Mouse (Mus musculus) cerebellum, postnatal 4 days (tissue): Measurements from ENCODE around the gene Atp5g2.
"Not testable (repeated sequence)": the region's sequence is repeated elsewhere in the genome, so short reads cannot be mapped to it uniquely, and the experiment has no call there.

Experiments
- DNase-seq, 2 experiments: peaks; one replicate each; pipeline ENCODE4 v3.0.0; 2022; ENCODE audit warnings: low spot score in 2 of 2, mixed read lengths in 1 of 2

The Atp5g2 gene

GRCm38 (mm10) chr15:102669571-102669970 is 2.6 kb downstream of the Atp5g2 start:
- DNase-seq = no peak

GRCm38 (mm10) chr15:102665494-102665893 is 6.7 kb downstream of the Atp5g2 start:
- peak in 1 of 2 experiments; percentile 31 for DNase-seq

GRCm38 (mm10) chr15:102663825-102664224 is 8.3 kb downstream of the Atp5g2 start:
- DNase-seq = no peak

GRCm38 (mm10) chr15:102662601-102663000 is 9.6 kb downstream of the Atp5g2 start:
- DNase-seq = not testable (repeated sequence)

GRCm38 (mm10) chr15:102657926-102658381 is 14.2 kb downstream of the Atp5g2 start:
- DNase-seq = no peak

- no peak for DNase-seq
Measured at GRCm38 (mm10) chr15:102656658-102657057, 15.5 kb downstream of the Atp5g2 start.

GRCm38 (mm10) chr15:102651928-102652660 is 20.1 kb downstream of the Atp5g2 start:
- DNase-seq = not testable (repeated sequence)

- no peak for DNase-seq
Measured at GRCm38 (mm10) chr15:102651107-102651506, 21.0 kb downstream of the Atp5g2 start.

GRCm38 (mm10) chr15:102635817-102636216 is 36.3 kb downstream of the Atp5g2 start:
- no peak for DNase-seq

GRCm38 (mm10) chr15:102634684-102635083 is 37.5 kb downstream of the Atp5g2 start:
- DNase-seq = no peak

- peak; percentile 30 to 44 for DNase-seq
Measured at GRCm38 (mm10) chr15:102625687-102626055, 46.5 kb downstream of the Atp5g2 start.

GRCm38 (mm10) chr15:102624970-102625686 is 47.0 kb downstream of the Atp5g2 start, which contains the start of the genes Gm28047 and Atf7:
Gene Gm28047 (minus strand): TSS chr15:102625067.
Gene Atf7 (minus strand): TSS chr15:102625464.
- DNase-seq = peak; percentile 98 to 99

- DNase-seq = peak in 1 of 2 experiments; percentile 14
Measured at GRCm38 (mm10) chr15:102624291-102624969, 47.7 kb downstream of the Atp5g2 start.

- no peak for DNase-seq
Measured at GRCm38 (mm10) chr15:102623121-102623520, 49.0 kb downstream of the Atp5g2 start.

GRCm38 (mm10) chr15:102622536-102622935 is 49.6 kb downstream of the Atp5g2 start:
- no peak for DNase-seq

- no peak for DNase-seq
Measured at GRCm38 (mm10) chr15:102620765-102621164, 51.4 kb downstream of the Atp5g2 start.

- no peak for DNase-seq
Measured at GRCm38 (mm10) chr15:102619486-102619885, 52.7 kb downstream of the Atp5g2 start.

GRCm38 (mm10) chr15:102617654-102618053 is 54.5 kb downstream of the Atp5g2 start:
- DNase-seq = no peak

- DNase-seq = no peak
Measured at GRCm38 (mm10) chr15:102616174-102616573, 56.0 kb downstream of the Atp5g2 start.

GRCm38 (mm10) chr15:102614224-102614623 is 57.9 kb downstream of the Atp5g2 start:
- no peak for DNase-seq

- DNase-seq = no peak
Measured at GRCm38 (mm10) chr15:102612966-102613365, 59.2 kb downstream of the Atp5g2 start.
